Mouse (Mus musculus) small intestine, adult 2 months (tissue): ENCODE results near the gene Aif1. TPM values are rescaled to one million over a fixed set of nuclear protein-coding genes. Genes with fewer than 3 reads are reported as not detected.

ENCODE experiments used
- H3K27ac ChIP-seq: fragments of 200-500 bp; 2 replicates; pipeline ENCODE4 v1.5.1; 2012; ENCODE audit warnings: low read depth, low read length, control low read depth, inconsistent platforms; ENCODE audit not compliant: insufficient read depth
- H3K27me3 ChIP-seq: fragments of 200-500 bp; 2 replicates; pipeline ENCODE4 v1.6.1; 2012; ENCODE audit warnings: mild to moderate bottlenecking, moderate library complexity, low read length, inconsistent platforms; ENCODE audit not compliant: control insufficient read depth, insufficient read depth
- H3K36me3 ChIP-seq: fragments of 200-500 bp; 2 replicates; pipeline ENCODE4 v1.6.1; 2012; ENCODE audit warnings: mild to moderate bottlenecking, low read length, control low read depth, inconsistent platforms; ENCODE audit not compliant: control insufficient read depth, insufficient read depth
- H3K4me1 ChIP-seq: fragments of 200-500 bp; 2 replicates; pipeline ENCODE4 v1.6.1; 2012; ENCODE audit warnings: low read length, inconsistent platforms, mixed read lengths; ENCODE audit not compliant: control insufficient read depth, insufficient read depth, insufficient read length
- H3K4me3 ChIP-seq: fragments of 200-500 bp; 2 replicates; pipeline ENCODE4 v1.5.1; 2012; ENCODE audit warnings: low read depth, mild to moderate bottlenecking, control low read depth, inconsistent platforms, low read length, moderate library complexity
- CTCF ChIP-seq: fragments of 200-500 bp; IDR thresholded peaks from 2 replicates; pipeline ENCODE4 v1.5.1; 2012; ENCODE audit warnings: low read depth, mild to moderate bottlenecking, control low read depth, inconsistent platforms, low read length, moderate library complexity, mixed read lengths; ENCODE audit not compliant: insufficient replicate concordance, insufficient read length; ENCODE audit errors: extremely low read depth
- POLR2A ChIP-seq: fragments of 200-500 bp; IDR thresholded peaks from 2 replicates; pipeline ENCODE4 v1.6.1; 2012; ENCODE audit warnings: low read depth, mild to moderate bottlenecking, control low read depth, inconsistent platforms, low read length, moderate library complexity
- WGBS: fragments of 180-500 bp; shearing (Covaris S2); methylation state at CpG from one replicate; pipeline ENCODE4 v1.1.7; 2018; 5-methylcytosine and 5-hydroxymethylcytosine counted together
- polyA plus RNA-seq: library from polyadenylated mRNA; depleted of rRNA; stranded (reverse); fragments of >200 nt; gene quantifications from 2 replicates; pipeline ENCODE4 v1.2.3, GENCODE M21; 2012

Aif1 gene
- polyA plus RNA-seq, 1 experiment: 1.6 TPM

- H3K36me3 ChIP-seq: no peaks in the 10 kb centered on the region
- TF ChIP-seq POLR2A (no peak), CTCF (no peak)
- H3K27ac ChIP-seq: peak within 1 kb of the TSS; percentile 46
- WGBS: 52% methylated on average over 28 of the region's 28 CpGs
- H3K27me3 ChIP-seq: no peaks in the 10 kb centered on the region
- H3K4me3 ChIP-seq: peak within 1 kb of the TSS; percentile 77
- peaks cover 10% of the 10 kb centered on the region for H3K4me1 ChIP-seq
Measured at GRCm38 (mm10) chr17:35193881-35194843, 18.3 kb upstream of the Aif1 start, which contains the start of gene Ltb. Gene Ltb, plus strand, starts transcription at chr17:35194439.

DNA sequence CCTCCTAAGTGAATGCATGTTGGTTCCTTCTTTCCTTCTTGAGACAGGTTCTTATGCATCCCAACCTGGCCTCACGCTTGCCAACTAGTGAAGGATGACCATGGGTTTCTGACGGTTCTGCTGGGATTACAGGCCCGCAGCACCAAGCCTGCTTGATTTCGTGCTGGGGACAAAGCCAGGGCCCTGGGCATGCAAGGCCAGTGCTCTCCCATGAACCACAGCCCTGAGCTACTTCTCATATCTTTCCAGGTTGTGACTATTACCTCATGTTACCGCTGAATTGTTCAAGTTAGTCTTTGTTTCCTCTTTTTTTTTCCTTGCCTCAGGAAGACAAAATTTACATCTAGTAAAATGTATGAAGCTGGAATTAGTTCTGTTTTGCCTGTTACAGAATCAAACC is 17.1 kb upstream of the Aif1 start:
- H3K27ac ChIP-seq: peak overlapping the region; percentile 20
- 77% methylated on average over 5 of the region's 5 CpGs for WGBS

GRCm38 (mm10) chr17:35191723-35192122 is 15.9 kb upstream of the Aif1 start:
- Histone ChIP-seq H3K4me1 (peaks cover 7% of the 10 kb centered on the region), H3K36me3 (no peaks in the 10 kb centered on the region), H3K4me3 (no peak overlapping the region), H3K27ac (no peak overlapping the region), H3K27me3 (no peaks in the 10 kb centered on the region)
- WGBS: 65% methylated on average over 2 of the region's 2 CpGs
- TF ChIP-seq POLR2A (no peak), CTCF (no peak)

More for the DNA sequence above, 17.1 kb upstream of the Aif1 start:
- Histone ChIP-seq H3K36me3 (no peaks in the 10 kb centered on the region), H3K4me1 (peaks cover 7% of the 10 kb centered on the region), H3K4me3 (no peak overlapping the region), H3K27me3 (no peaks in the 10 kb centered on the region)
- TF ChIP-seq POLR2A (no peak), CTCF (no peak)

DNA sequence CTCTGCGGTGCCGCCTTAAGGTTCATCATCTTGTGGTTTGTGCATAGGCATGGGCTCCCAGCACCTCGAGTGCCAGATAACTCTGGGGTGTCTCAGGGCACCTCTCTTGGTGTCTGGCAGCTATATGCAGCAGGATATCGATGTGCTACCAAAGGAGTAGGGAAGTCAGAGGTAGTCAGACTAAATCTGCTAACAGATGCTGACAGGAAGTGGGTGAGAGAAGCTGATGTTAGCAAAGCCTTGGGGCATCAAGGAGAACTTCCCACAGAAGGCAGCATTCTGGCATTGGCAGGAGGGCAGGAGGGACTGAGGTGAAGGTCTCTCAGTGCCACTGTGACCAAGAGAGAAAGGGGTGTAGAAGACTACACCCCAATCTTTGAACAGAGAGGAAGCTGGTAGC is 14.2 kb upstream of the Aif1 start:
- H3K4me1 ChIP-seq: no peaks in the 10 kb centered on the region; the same call in none of the 2 replicates
- 73% methylated on average over 4 of the region's 4 CpGs for whole genome bisulfite sequencing
- H3K27ac ChIP-seq: peak overlapping the region; percentile 20
- no peak overlapping the region for H3K4me3 ChIP-seq
- no peaks in the 10 kb centered on the region for H3K27me3 ChIP-seq
- H3K36me3 ChIP-seq: no peaks in the 10 kb centered on the region
- no peak for TF ChIP-seq POLR2A
- TF ChIP-seq CTCF: no peak

DNA sequence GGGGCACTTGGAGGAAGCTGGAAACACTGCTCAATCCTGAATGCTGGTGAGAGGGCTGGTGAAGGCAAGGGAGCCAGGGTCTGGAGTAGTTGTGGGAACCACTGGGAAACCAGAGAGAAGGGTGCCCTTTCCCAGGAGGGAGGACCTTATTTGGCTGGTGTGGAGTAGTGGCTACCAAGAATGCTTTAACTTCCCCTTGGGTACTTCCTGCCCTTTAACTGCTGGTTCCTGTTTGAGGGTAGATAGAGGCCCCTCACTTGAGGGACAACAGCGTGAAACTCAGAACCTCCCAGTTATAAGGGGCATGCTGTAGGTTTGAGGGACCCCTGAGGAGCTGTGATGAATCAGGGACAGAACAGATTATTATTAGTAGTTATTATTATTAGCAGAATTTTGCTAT is 13.3 kb upstream of the Aif1 start:
- H3K27me3 ChIP-seq: no peaks in the 10 kb centered on the region
- H3K27ac ChIP-seq: no peak overlapping the region
- no peaks in the 10 kb centered on the region; the same call in none of the 2 replicates for H3K4me1 ChIP-seq
- WGBS: 48% methylated on average over 1 of the region's 1 CpGs
- H3K36me3 ChIP-seq: no peaks in the 10 kb centered on the region
- TF ChIP-seq POLR2A (no peak), CTCF (no peak)
- no peak overlapping the region for H3K4me3 ChIP-seq

- no peaks in the 10 kb centered on the region for H3K27me3 ChIP-seq
- WGBS: 68% methylated on average over 7 of the region's 7 CpGs
- H3K36me3 ChIP-seq: no peaks in the 10 kb centered on the region
- no peak for TF ChIP-seq POLR2A
- TF ChIP-seq CTCF: no peak
- H3K4me3 ChIP-seq: no peak within 1 kb of the TSS
- H3K27ac ChIP-seq: peak within 1 kb of the TSS; percentile 17; the same call in 1 of the 2 replicates
- no peaks in the 10 kb centered on the region; the same call in none of the 2 replicates for H3K4me1 ChIP-seq
Measured at GRCm38 (mm10) chr17:35187959-35188610, 12.2 kb upstream of the Aif1 start, which contains the start of gene Lst1. Gene Lst1, minus strand, starts transcription at chr17:35188439.
